Mouse (Mus musculus) liver, embryonic 11.5 days (tissue): ENCODE data around the gene Sidt1. TPM values are rescaled to one million over a fixed set of nuclear protein-coding genes. Genes with fewer than 3 reads are reported as not detected.

Source experiments
- ATAC-seq: fragments of 200-750 bp; cut with Nextera tagmentation; replicated peaks from 2 replicates; pipeline ENCODE4 v1.8.0; 2017; ENCODE audit warnings: moderate number of reproducible peaks, mild to moderate bottlenecking, moderate TSS enrichment, moderate library complexity; ENCODE audit not compliant: low FRiP score
- DNase-seq: peaks from one replicate; pipeline ENCODE4 v3.0.0-alpha.2; 2017; ENCODE audit warnings: low spot score
- H3K27ac ChIP-seq: fragments of 300-500 bp; sonication (generic); 2 replicates; pipeline ENCODE4 v1.5.1; 2014; ENCODE audit warnings: mild to moderate bottlenecking, low read depth, low read length, control low read depth
- H3K27me3 ChIP-seq: fragments of 300-500 bp; sonication (generic); replicated peaks from 2 replicates; pipeline ENCODE4 v1.6.1; 2014; ENCODE audit warnings: low read length, mixed read lengths; ENCODE audit not compliant: control insufficient read depth, insufficient read depth
- H3K36me3 ChIP-seq: fragments of 300-500 bp; sonication (generic); 2 replicates; pipeline ENCODE4 v1.6.1; 2014; ENCODE audit warnings: mild to moderate bottlenecking, low read length, moderate library complexity, mixed read lengths; ENCODE audit not compliant: control insufficient read depth, insufficient read depth
- H3K4me1 ChIP-seq: fragments of 300-500 bp; sonication (generic); replicated peaks from 2 replicates; pipeline ENCODE4 v1.6.1; 2014; ENCODE audit warnings: low read length, mixed read lengths; ENCODE audit not compliant: control insufficient read depth, insufficient read depth
- H3K4me2 ChIP-seq: fragments of 300-500 bp; sonication (generic); 2 replicates; pipeline ENCODE4 v1.6.1; 2014; ENCODE audit warnings: mild to moderate bottlenecking, control low read depth, moderate library complexity
- H3K4me3 ChIP-seq: fragments of 300-500 bp; sonication (generic); 2 replicates; pipeline ENCODE4 v1.5.1; 2014; ENCODE audit warnings: low read depth, low read length, control low read depth
- H3K9ac ChIP-seq: fragments of 300-500 bp; sonication (generic); 2 replicates; pipeline ENCODE4 v1.6.1; 2014; ENCODE audit warnings: low read depth, low read length, control low read depth
- H3K9me3 ChIP-seq: fragments of 300-500 bp; sonication (generic); 2 replicates; pipeline ENCODE4 v1.6.1; 2016; ENCODE audit warnings: low read length, inconsistent platforms, mixed read lengths; ENCODE audit not compliant: control insufficient read depth
- WGBS: fragments of 180-500 bp; shearing (Covaris S2); extraction: QIAGEN DNeasy Blood & Tissue Kit; methylation state at CpG from one replicate; pipeline ENCODE4 v1.1.7; 2014; 5-methylcytosine and 5-hydroxymethylcytosine counted together
- polyA plus RNA-seq: library from polyadenylated mRNA; unstranded; fragments of >200 nt; fragmentation: Nextera tagmentation; extraction: Ambion mirVana; gene quantifications from 2 replicates; pipeline ENCODE4 v1.2.1, GENCODE M21; 2014

Sidt1 gene
- polyA plus RNA-seq, 1 experiment from 2014 or later: not detected

DNA sequence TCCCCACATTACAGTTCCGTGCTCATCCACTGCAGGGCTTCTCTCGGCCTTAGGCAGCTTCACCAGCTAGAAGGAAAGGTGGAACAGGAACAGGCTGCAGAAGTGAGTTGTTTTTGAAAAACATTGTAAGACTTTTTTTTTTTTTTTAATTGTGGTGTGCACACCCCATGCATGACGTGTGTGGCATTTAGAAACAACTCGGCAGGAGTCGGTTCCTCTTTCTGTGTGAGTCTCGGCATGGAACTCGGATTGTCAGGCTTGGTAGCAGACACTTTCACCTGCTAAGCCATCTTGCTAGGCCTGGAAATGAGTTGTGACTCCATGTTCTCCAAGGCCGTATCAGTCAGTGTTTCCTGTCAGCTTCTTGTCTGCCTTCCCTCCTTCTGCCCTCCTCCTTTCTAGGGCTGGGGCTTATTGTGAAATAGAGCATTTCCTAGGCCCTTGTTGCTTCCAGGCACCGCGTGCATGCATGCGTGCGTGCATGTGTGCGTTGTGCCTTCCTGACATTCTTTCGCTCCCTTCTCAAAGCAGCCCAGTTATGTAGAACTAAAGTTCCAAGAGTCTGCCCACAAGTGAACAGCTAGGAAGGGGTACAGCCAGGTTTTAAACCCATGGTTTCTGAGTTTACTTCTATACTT lies 133.8 kb downstream of the Sidt1 start:
- Histone ChIP-seq H3K4me1 (no peaks in the 10 kb centered on the region), H3K4me3 (no peak overlapping the region), H3K9ac (no peak overlapping the region), H3K9me3 (no peaks in the 10 kb centered on the region), H3K36me3 (peaks cover 9% of the 10 kb centered on the region), H3K27ac (no peak overlapping the region), H3K4me2 (no peak overlapping the region), H3K27me3 (no peaks in the 10 kb centered on the region)
- ATAC-seq (no peak), DNase-seq (no peak)
- WGBS: 81% methylated on average over 14 of the region's 14 CpGs

DNA sequence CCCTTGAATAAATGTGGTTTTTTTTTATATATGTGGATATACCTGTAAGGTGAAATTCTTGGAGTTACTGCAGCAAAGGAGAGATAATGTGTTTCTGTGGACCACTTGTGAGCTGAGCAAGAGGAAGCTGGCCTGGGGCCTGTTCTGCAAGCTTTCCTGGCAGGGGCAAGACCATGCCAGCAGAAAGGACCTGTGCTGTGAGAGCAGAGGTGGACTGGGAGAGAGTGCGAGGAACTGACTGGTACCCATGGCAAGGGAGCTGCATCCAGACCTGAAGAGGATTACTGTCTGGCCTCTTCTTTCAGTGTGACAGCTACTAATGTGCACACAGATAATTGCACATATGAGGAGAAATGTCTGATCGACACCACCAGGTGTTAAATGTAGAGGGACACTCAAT lies 142.0 kb downstream of the Sidt1 start:
- no peak for DNase-seq
- no peak overlapping the region for H3K4me2 ChIP-seq
- H3K27me3 ChIP-seq: no peaks in the 10 kb centered on the region
- no peaks in the 10 kb centered on the region for H3K4me1 ChIP-seq
- peaks cover 6% of the 10 kb centered on the region; the same call in 1 of the 2 replicates for H3K36me3 ChIP-seq
- WGBS: 94% methylated on average over 2 of the region's 2 CpGs
- H3K9ac ChIP-seq: no peak overlapping the region
- peaks cover 4% of the 10 kb centered on the region; the same call in 1 of the 2 replicates for H3K9me3 ChIP-seq
- no peak overlapping the region for H3K27ac ChIP-seq
- H3K4me3 ChIP-seq: no peak overlapping the region
- ATAC-seq: no peak

Other genes with a start within 250 kb of the Sidt1 start
- 49.7 and 53.8 TPM in 2 replicates for gene Atp6v1a, start 193.5 kb downstream of the Sidt1 start, polyA plus RNA-seq
- gene Naa50, start 193.4 kb downstream of the Sidt1 start, polyA plus RNA-seq: 143 and 150 TPM in 2 replicates
- gene Usf3, start 159.9 kb downstream of the Sidt1 start, polyA plus RNA-seq: 5.7 and 5.8 TPM in 2 replicates
- gene Spice1, start 13.9 kb upstream of the Sidt1 start, polyA plus RNA-seq: 23.6 and 25.4 TPM in 2 replicates
- 0.47 and 0.53 TPM in 2 replicates for gene Cfap44, start 61.6 kb upstream of the Sidt1 start, polyA plus RNA-seq
- 3.6 and 4.7 TPM in 2 replicates for gene Boc, start 225.7 kb upstream of the Sidt1 start, polyA plus RNA-seq